In the genomic region with DNA sequence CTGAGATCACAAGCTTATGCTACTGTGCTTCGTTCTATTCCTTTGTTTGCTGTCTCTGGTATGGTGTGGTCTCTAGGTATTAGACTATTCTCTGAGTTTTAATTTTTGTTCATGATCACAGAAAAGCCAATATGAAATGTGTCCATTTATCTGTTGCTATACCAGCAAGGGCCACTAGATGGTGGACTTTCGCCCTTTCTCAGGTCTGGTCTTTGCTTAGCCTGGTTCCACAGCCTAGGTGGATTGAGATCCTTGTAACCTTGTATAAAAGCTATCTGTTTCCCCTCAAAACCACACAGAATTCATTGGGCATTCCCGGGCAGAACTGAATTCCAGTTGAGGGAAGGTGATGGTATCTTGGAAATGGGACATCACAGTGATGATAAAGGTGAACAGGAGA, we compare ENCODE assay signal across 8 mouse cellular contexts. TPM values are rescaled to one million over a fixed set of nuclear protein-coding genes. Genes with fewer than 3 reads are reported as not detected.
A peak's percentile ranks its signal among the peaks of the same experiment; 100 is the strongest.
DNase-seq lines count a peak whose midpoint lies in the region; ATAC-seq and TF ChIP-seq lines count a peak whose summit lies in the region.
"Had no signal": no experiment of that assay in that cellular context is flagged by ENCODE, and none has a peak within 500 bp of the region (broad histone marks: within the 10 kb centered on the region; RNA-seq: fewer than 3 reads in every experiment).

No protein-coding gene starts in this region.

- 0 out of 2 replicates have a peak, but pooled peaks cover 3% of the 10 kb centered on the region for H3K4me1 ChIP-seq in E14TG2a.4 (replicated peaks; ENCODE audit: low read depth, low read length)
- H3K4me1 ChIP-seq in heart, embryonic 10.5 days = no peaks in the 10 kb centered on the region
- H3K4me1 ChIP-seq: stomach, embryonic 15.5 days had no signal

- H3K27ac ChIP-seq in heart, embryonic 10.5 days = no peak overlapping the region
- H3K27ac ChIP-seq: stomach, embryonic 15.5 days had no signal

- H3K36me3 ChIP-seq in E14TG2a.4 (ENCODE audit: insufficient read depth, low read length) = no peaks in the 10 kb centered on the region
- H3K36me3 ChIP-seq in heart, embryonic 10.5 days = no peaks in the 10 kb centered on the region
- H3K36me3 ChIP-seq: stomach, embryonic 15.5 days had no signal

- no peaks in the 10 kb centered on the region for H3K27me3 ChIP-seq in E14TG2a.4 (ENCODE audit: insufficient read depth, low read length)
- H3K27me3 ChIP-seq in heart, embryonic 10.5 days (ENCODE audit: insufficient read depth, poor library complexity, severe bottlenecking) = no peaks in the 10 kb centered on the region
- H3K27me3 ChIP-seq: stomach, embryonic 15.5 days had no signal

- peak; percentile 72 for ATAC-seq in common myeloid progenitor, adult 5-6 weeks (replicated peaks; ENCODE audit: low read depth, poor library complexity, severe bottlenecking)

- H3K4me3 ChIP-seq in E14TG2a.4 (replicated peaks; ENCODE audit: low read length) = no peak overlapping the region
- H3K4me3 ChIP-seq in heart, embryonic 10.5 days = no peak overlapping the region
- H3K4me3 ChIP-seq: stomach, embryonic 15.5 days had no signal

- DNase-seq in adipocyte (ENCODE audit: low spot score) = peak; percentile 86
- peak; percentile 79 for DNase-seq in heart, embryonic 10.5 days (ENCODE audit: low spot score)
- DNase-seq in layer of hippocampus, adult 11-12 months (ENCODE audit: low spot score) = peak; percentile 80
- DNase-seq in lung, postnatal 14 days = peak; percentile 81
- DNase-seq in retina, postnatal 7 days (ENCODE audit: low read depth, low spot score) = peak; percentile 58

- peaks cover 7% of the 10 kb centered on the region for H3K9me3 ChIP-seq in E14TG2a.4 (ENCODE audit: low read length)
- no peaks in the 10 kb centered on the region for H3K9me3 ChIP-seq in heart, embryonic 10.5 days
- H3K9me3 ChIP-seq: stomach, embryonic 15.5 days had no signal

- peak; percentile 95 for TF ChIP-seq CTCF in E14TG2a.4 (conservative IDR thresholded peaks at IDR 0.05; ENCODE audit: low read length)

- WGBS in heart, embryonic 10.5 days = 9% methylated on average over 3 of the region's 3 CpGs

RNA-seq across cellular contexts. Expression of a gene that starts 18.1 kb away (rescaled TPM):
- total RNA-seq in common myeloid progenitor, adult 5-6 weeks (2017) = 567 and 716 TPM in 2 replicates
- 1,830 and 2,375 TPM in 2 replicates for polyA plus RNA-seq in heart, embryonic 10.5 days (2016; fragmentation: Nextera tagmentation; extraction: Ambion mirVana)

RNA-seq across cellular contexts. Expression of a gene that starts 40.7 kb away (rescaled TPM):
- 68.1 and 126 TPM in 2 replicates for total RNA-seq in common myeloid progenitor, adult 5-6 weeks (2017)
- 37.4 and 37.7 TPM in 2 replicates for polyA plus RNA-seq in heart, embryonic 10.5 days (2016; fragmentation: Nextera tagmentation; extraction: Ambion mirVana)
